Mouse (Mus musculus): ENCODE results near the gene Mast3. TPM values are rescaled to one million over a fixed set of nuclear protein-coding genes. Genes with fewer than 3 reads are reported as not detected.

Mast3 gene
- polyA plus RNA-seq, 1 experiment from 2014 or later: 4.4 TPM

DNA sequence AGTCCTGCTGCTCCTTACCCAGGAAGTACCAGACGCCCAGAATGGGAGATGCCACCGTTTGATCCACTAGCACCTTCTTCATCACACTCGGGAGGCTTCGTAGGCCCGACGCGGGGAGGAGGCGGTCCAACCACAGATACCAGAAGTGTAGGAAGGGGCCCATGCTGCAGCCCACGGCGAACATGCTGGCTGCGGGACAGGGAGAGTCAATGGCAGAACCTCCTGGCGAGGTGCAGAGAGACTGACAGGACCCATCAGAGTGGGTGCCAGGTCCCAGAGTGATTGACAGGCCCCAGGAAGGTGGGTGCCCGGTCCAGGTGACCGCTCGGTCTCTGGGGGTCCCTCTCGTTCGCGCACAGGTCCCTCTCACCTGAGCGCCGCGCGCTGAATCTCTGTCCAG, 44.5 kb downstream of the Mast3 start:
- peaks cover 31% of the 10 kb centered on the region for H3K36me3 ChIP-seq (ENCODE audit: control insufficient read depth, insufficient read depth)
- WGBS: under 1% methylated on average over 22 of the region's 22 CpGs
- ATAC-seq: no peak; the same call in 1 of the 2 replicates
- no peaks in the 10 kb centered on the region for H3K27me3 ChIP-seq (replicated peaks; ENCODE audit: control insufficient read depth, insufficient read depth, low read length)
- H3K4me2 ChIP-seq (replicated peaks; ENCODE audit: low read depth): peak overlapping the region; percentile 94
- peak overlapping the region; percentile 59 for H3K4me3 ChIP-seq (ENCODE audit: low read depth, low read length)
- peak overlapping the region; percentile 74 for H3K27ac ChIP-seq (ENCODE audit: low read depth, low read length)
- H3K9ac ChIP-seq (ENCODE audit: low read depth, low read length): peak overlapping the region; percentile 60
- H3K4me1 ChIP-seq (replicated peaks; ENCODE audit: control insufficient read depth, insufficient read depth, low read length): no peaks in the 10 kb centered on the region
- no peak for TF ChIP-seq CTCF (IDR thresholded peaks at IDR 0.05; ENCODE audit: low read depth)
- H3K9me3 ChIP-seq (ENCODE audit: control insufficient read depth): no peaks in the 10 kb centered on the region

DNA sequence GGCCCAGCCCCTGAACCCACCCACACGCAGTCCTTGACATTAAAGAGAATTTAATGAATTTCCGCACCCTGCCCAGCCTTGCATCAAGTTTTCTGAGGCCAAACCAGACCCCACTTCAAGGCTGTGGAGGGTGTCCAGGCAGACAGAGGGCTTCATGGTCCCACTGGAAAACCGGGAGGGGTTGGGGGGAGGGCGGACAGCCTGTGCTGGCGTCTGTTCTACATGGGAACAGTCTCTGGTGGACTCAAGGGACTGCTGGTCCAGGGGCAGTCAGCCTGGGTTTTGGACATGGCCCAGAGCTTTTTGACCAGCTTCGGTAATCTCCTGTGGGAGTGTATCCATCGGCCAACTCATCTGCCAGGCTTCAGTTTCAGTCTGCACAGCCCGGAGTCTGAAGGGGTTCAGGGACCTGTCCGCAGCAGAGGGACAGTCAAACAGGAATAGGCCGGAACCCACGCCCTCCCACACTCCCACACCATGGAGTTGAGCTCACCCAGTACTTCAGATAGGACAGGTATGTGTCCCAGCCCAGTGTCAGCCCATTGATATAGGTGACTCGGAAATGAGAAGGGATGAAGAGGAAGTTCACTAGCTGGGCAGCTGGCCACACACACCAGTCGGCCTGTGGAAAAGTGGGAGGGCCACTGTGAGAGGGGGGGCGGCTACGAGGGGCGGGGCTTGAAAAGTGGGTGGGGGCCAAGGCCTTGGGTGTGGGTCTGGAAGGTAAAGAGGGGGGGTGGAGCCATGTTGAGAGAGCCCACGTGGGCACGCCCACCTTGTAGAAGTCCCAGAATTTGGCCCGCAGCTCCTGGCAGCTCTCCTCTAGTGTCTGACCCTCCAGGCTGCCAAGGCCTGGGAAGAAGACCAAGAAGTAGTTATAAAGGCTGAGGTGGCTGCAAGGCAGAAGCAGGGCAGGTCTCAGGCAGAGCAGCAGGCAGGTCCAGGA, 46.0 kb downstream of the Mast3 start:
- TF ChIP-seq CTCF (IDR thresholded peaks at IDR 0.05; ENCODE audit: low read depth): no peak
- Histone ChIP-seq H3K9me3 (ENCODE audit: control insufficient read depth) (no peaks in the 10 kb centered on the region), H3K27me3 (replicated peaks; ENCODE audit: control insufficient read depth, insufficient read depth, low read length) (no peaks in the 10 kb centered on the region), H3K4me3 (ENCODE audit: low read depth, low read length) (no peak overlapping the region), H3K27ac (ENCODE audit: low read depth, low read length) (no peak overlapping the region), H3K4me2 (replicated peaks; ENCODE audit: low read depth) (no peak overlapping the region), H3K9ac (ENCODE audit: low read depth, low read length) (no peak overlapping the region), H3K4me1 (replicated peaks; ENCODE audit: control insufficient read depth, insufficient read depth, low read length) (no peaks in the 10 kb centered on the region), H3K36me3 (ENCODE audit: control insufficient read depth, insufficient read depth) (peaks cover 31% of the 10 kb centered on the region)
- no peak for ATAC-seq
- WGBS: 63% methylated on average over 19 of the region's 19 CpGs

DNA sequence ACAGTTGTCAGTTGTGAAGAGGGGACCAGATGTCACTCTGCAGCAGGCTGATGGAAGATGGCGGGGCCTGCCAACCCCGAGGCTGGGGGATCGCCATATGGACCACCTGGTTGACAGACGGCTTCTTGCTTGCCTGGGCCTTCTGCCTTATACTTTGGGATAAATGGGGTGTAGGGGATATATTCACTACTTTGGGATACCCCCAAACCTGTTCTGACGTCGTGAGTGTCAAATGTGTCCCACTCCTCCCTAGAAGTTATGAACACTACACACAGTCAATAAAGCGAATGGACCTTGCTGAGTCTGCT, 46.6 kb downstream of the Mast3 start:
- Histone ChIP-seq H3K4me1 (replicated peaks; ENCODE audit: control insufficient read depth, insufficient read depth, low read length) (no peaks in the 10 kb centered on the region; the same call in 1 of the 2 replicates), H3K9me3 (ENCODE audit: control insufficient read depth) (no peaks in the 10 kb centered on the region), H3K9ac (ENCODE audit: low read depth, low read length) (no peak overlapping the region), H3K27me3 (replicated peaks; ENCODE audit: control insufficient read depth, insufficient read depth, low read length) (no peaks in the 10 kb centered on the region), H3K4me2 (replicated peaks; ENCODE audit: low read depth) (no peak overlapping the region), H3K27ac (ENCODE audit: low read depth, low read length) (no peak overlapping the region), H3K4me3 (ENCODE audit: low read depth, low read length) (no peak overlapping the region), H3K36me3 (ENCODE audit: control insufficient read depth, insufficient read depth) (peaks cover 28% of the 10 kb centered on the region)
- 87% methylated on average over 7 of the region's 7 CpGs for WGBS
- no peak for ATAC-seq
- no peak for TF ChIP-seq CTCF (IDR thresholded peaks at IDR 0.05; ENCODE audit: low read depth)

DNA sequence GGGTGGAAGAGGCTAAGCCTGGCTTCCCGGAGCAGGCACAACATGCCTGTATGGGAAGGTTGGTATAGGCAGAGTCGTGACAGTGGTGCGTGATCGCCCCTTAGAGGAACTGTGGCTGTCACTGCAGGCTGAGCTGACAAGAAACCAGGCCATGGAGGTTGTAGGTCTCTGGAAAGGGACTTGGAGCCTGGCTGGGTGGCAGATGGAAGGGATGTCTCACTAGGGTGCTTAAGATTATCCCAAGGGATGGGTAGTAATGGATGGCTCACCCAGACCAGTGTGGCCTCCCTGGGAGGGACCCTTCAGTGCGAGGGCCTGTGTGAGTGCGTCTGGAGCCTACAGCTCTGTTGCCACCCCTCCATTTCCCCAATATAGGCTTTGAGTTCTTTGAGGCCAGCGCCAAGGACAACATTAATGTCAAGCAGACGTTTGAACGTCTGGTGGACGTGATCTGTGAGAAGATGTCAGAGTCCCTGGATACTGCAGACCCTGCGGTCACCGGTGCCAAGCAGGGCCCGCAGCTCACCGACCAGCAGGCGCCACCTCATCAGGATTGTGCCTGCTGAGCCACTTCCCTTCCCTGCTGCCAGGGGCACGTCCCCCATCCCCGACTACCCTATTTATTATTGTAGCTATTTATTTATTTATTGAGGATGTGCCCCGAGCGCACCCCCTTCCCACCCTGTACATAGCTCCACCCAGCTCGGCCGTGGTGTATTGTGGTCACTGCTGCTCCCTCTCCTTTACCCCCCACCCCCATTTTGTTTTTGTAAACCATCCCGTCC, 47.1 kb downstream of the Mast3 start:
- Histone ChIP-seq H3K27me3 (replicated peaks; ENCODE audit: control insufficient read depth, insufficient read depth, low read length) (no peaks in the 10 kb centered on the region), H3K9me3 (ENCODE audit: control insufficient read depth) (no peaks in the 10 kb centered on the region), H3K27ac (ENCODE audit: low read depth, low read length) (no peak overlapping the region), H3K4me2 (replicated peaks; ENCODE audit: low read depth) (no peak overlapping the region), H3K4me1 (replicated peaks; ENCODE audit: control insufficient read depth, insufficient read depth, low read length) (peaks cover 4% of the 10 kb centered on the region), H3K36me3 (ENCODE audit: control insufficient read depth, insufficient read depth) (peaks cover 25% of the 10 kb centered on the region), H3K9ac (ENCODE audit: low read depth, low read length) (no peak overlapping the region; the same call in 1 of the 2 replicates), H3K4me3 (ENCODE audit: low read depth, low read length) (no peak overlapping the region)
- peak; percentile 75 for TF ChIP-seq CTCF (IDR thresholded peaks at IDR 0.05; ENCODE audit: low read depth)
- ATAC-seq: no peak
- 76% methylated on average over 22 of the region's 22 CpGs for WGBS

DNA sequence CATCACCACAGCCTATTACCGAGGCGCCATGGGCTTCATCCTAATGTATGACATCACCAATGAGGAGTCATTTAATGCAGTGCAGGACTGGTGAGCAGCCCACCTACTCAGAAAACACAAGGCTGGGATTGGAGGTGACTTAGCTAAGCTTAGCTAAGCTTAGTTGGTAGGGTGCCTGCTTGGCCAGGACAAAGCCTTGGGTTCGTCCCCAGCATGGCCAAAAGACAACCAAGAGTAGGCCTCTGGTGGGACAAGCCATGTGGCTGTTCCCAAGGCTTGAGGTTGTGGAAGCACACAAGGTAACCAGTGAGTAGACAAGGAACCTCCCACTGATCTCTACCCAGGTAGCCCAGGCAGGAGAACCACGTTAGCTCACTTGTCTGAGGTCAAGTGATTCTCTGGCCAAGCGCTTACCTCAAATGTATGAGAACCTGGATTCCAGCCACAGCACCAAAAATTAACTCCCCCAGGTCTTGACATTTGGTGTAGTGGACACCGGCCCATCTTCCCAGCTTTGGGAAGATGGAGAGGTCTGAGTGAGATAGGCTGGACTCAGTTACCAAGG, 48.3 kb downstream of the Mast3 start:
- ATAC-seq: no peak
- H3K36me3 ChIP-seq (ENCODE audit: control insufficient read depth, insufficient read depth): peaks cover 25% of the 10 kb centered on the region
- H3K9me3 ChIP-seq (ENCODE audit: control insufficient read depth): no peaks in the 10 kb centered on the region
- H3K9ac ChIP-seq (ENCODE audit: low read depth, low read length): no peak overlapping the region
- H3K27ac ChIP-seq (ENCODE audit: low read depth, low read length): no peak overlapping the region
- H3K4me3 ChIP-seq (ENCODE audit: low read depth, low read length): no peak overlapping the region
- no peak overlapping the region for H3K4me2 ChIP-seq (replicated peaks; ENCODE audit: low read depth)
- peaks cover 5% of the 10 kb centered on the region for H3K4me1 ChIP-seq (replicated peaks; ENCODE audit: control insufficient read depth, insufficient read depth, low read length)
- 94% methylated on average over 6 of the region's 6 CpGs for WGBS
- no peak for TF ChIP-seq CTCF (IDR thresholded peaks at IDR 0.05; ENCODE audit: low read depth)
- no peaks in the 10 kb centered on the region for H3K27me3 ChIP-seq (replicated peaks; ENCODE audit: control insufficient read depth, insufficient read depth, low read length)
